Mouse (Mus musculus): ENCODE measurements around the gene Gm20517.
"Not testable (repeated sequence)": the region's sequence is repeated elsewhere in the genome, so short reads cannot be mapped to it uniquely, and the experiment has no call there.

The Gm20517 gene

DNA sequence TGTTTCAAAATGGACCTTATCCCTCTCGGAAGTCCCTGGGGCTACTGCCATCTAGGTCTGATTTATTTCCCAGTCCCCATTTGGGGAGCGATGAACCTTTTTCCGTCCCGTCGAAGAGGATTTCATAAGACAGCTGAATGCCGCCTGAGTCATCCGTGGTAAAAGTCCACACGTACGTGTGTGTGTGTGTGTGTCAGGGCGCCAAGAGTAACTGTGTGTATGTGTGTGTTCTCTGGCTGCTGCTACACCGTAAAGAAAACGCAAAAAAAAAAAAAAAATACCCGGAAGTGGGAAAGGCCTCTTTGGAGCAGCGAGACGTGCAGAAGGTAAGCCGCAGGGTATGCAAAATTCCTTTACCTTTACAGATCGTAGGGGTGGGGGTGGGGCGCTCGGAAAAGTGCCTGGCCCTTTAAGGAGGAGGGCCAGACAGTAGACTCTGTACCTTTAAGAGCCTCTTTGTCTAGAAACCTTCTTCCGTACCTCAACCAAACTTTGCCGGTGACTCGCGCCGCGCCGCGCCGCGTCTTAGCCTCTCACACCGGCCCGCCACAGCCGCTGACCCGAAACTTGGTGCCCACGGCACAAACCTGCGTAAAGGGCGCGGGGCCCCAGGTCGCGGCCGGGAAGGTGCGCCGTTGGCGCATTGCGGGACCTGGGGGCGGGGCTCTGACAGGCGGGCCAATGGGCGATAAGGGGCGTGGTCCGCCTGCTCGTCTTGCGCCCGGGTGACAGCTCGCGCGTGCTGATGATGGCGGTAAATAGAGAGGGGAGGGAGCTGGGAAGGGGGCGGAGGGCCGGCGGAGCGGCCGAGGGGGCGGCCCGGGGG, 17.7 kb downstream of the Gm20517 start:
- DNase-seq: peak; percentile 94

GRCm38 (mm10) chr17:47629717-47630677, 18.6 kb downstream of the Gm20517 start:
- DNase-seq: peak; percentile 41

GRCm38 (mm10) chr17:47630678-47631065, 19.3 kb downstream of the Gm20517 start, which contains the start of gene Usp49:
Gene Usp49, plus strand, starts transcription at chr17:47630690.
- DNase-seq: no peak

GRCm38 (mm10) chr17:47632181-47632840, 20.9 kb downstream of the Gm20517 start:
- no peak for DNase-seq

DNA sequence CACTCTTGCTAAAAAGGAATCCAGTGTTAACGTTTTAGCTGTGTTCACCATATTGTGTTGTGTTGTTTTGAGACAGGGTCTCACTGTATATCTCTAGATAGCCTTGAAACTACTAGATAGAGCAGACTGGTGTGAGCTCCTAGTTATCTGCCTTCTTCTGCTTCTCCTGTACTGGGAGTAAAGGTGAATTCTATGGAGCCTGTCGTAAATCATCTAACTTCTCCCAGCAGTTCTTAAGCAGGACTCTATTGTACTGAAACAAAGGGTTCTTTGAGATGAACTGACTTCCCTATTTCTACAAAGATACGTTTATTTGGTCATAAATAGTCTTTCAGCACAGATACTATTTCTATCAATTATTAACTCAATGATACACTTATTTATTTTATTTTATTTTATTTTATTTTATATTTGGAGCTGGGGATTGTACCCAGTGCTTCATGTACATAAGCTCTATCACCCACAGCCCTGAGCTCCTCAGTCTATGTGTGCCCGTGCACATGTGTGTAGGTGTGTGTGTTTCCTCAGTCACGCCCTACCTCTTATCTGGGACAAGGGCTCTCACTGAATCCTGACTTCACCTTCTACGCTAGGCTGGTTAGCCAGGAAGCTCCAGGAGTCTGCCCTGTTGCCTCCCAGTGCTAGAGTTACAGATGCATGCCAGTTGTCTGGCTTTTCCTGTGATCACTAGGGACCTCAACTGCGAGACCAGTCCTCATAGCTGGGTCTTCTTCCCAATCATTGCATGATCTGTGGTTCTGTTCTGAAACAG, 22.8 kb downstream of the Gm20517 start:
- no peak for DNase-seq

GRCm38 (mm10) chr17:47642992-47643391, 31.6 kb downstream of the Gm20517 start:
- DNase-seq: no peak

GRCm38 (mm10) chr17:47646683-47647082, 35.3 kb downstream of the Gm20517 start:
- DNase-seq: peak; percentile 76

DNA sequence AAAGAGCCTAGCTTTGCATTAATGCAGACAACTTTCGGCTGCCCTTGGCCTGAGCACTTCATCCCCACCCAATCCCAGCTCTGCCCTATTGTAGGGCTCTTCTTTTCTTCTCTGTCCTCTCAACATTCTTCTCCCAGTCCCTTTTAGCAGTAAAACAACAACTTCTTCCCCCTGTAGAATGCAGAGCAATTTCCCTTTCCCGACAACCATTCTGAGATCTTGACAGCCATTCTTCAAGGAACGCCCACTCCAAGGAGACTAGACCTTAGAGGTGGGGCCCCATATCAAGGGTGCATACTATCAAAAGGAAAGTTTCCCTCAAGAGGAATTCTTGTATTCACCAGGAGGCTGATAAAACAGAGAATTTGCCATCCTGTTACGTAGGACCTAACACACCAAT, 37.6 kb downstream of the Gm20517 start:
- no peak for DNase-seq

GRCm38 (mm10) chr17:47651953-47652352, 40.6 kb downstream of the Gm20517 start:
- no peak for DNase-seq

DNA sequence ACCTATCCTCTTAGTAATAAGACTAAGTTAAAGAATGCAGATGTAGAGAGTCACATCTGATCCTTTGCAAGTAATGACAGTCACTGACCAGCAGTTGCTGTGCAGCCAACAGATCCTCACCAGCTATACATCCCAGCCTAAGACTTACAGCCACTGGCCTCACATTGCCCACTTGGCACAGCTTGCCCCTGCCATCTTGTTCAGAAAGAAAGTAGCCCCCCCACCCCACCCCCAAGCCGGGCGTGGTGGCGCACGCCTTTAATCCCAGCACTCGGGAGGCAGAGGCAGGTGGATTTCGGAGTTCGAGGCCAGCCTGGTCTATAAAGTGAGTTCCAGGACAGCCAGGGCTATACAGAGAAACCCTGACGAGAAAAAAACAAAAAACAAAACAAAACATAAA, 43.0 kb downstream of the Gm20517 start:
- DNase-seq: not testable (repeated sequence)

DNA sequence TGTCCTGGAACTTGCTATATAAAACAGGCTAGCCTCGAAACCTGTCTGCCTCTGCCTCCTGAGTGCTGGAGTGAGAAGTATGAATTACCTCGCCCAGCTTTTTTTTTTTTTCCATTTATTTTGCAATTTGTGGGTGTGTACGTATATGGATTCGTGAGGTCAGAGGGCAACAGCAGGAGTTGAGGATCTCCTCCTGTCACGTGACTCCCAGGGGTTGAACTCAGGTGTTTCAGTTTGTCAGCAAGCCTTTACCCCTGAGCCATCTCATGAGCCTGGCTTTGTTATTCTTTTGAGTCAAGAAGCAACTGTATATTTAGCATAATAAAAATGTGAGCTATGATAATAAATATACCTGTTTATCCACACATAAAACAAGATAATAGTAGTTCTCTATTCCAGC, 44.3 kb downstream of the Gm20517 start:
- no peak for DNase-seq

DNA sequence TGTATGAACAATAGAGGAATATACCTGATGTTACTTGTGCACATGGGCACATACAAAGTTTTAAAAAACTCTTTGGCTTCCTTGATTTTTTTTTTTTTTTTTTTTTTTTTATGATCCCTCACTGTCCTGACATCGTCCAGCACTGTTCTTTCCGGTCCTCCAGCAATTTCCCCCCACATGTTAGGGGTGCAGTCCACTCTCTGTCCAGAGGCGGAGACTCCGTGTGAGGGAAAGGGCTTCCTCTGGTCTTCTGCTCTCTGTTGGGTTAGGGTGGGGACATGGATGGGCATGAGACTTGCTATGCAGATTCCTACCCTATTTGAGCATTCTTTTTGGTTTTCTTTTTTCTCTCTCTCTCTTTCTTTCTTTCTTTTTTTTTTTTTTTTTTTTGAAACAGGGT, 46.5 kb downstream of the Gm20517 start:
- no peak for DNase-seq

DNA sequence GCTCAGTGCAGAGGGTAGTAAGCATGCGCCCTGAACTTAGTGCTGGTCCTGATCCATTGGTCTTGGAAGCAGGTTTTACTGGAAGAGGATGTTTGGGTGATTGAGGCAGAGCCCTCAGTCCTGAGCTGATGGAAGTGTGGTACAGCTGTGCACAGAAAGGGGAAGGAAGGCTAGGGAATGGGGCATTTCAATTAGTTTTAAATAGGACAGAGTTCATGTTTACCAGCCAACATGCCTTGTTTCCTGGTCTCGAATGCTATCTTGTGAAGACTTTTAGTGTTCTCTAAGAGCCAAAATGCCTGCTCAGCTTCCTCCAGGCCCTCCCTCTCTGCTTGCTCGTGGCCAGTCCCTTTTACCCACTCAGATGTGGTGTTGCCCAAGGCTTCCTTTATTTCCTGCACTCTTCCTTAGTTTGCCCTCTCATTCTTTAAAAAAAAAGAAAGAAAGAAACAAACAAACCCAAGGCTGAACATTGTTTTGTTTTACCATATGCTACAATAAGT, 47.4 kb downstream of the Gm20517 start:
- DNase-seq: no peak

DNA sequence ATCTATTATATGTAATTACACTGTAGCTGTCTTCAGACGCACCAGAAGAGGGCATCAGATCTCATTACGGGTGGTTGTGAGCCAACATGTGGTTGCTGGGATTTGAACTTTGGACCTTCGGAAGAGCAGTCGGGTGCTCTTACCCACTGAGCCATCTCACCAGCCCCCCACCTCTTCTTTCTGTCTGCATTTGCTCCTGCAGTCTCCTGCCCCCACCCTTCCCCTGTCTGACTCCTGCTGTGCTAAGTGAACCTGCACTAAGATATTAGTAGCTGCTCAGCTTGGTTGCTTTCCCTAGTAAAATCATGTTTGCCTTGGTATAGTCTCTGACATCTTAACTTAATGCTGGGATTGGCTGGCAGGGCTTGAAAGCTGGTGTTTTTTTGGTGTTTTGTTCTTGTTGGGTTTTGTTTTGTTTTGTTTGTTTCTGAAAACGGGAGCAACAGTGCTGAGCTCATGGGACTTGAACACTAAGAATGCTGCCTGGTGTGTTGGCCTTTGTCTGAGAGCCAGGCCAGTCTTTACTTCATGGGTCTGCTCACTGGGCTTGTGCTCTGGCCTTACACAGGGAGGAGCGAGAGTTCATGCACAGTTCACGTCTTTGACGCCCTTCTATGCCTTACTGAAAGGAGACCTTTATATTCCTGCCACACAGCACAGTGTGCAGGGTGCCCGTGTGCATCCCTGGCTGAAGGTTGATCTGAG, 51.8 kb downstream of the Gm20517 start:
- no peak for DNase-seq

- DNase-seq: no peak
Observed at GRCm38 (mm10) chr17:47664474-47664873, 53.1 kb downstream of the Gm20517 start.

DNA sequence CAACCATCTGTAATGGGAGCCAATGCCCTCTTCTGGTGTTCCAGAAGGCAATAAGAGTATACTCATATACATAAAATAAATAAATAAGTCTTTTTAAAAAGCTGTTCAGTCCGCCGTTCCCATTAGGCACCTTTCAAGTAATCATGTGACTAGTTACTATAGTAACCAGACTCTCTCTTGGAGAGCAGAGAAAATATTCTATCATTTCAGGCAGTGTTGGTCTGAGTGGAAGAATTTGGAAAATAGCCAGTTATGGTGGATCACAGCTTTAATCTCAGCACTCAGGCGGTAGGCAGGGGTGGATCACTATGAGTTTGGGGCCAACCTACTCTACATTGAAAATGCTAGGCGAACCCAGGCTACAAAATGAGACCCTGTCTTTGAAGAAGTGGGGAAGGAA, 57.8 kb downstream of the Gm20517 start:
- no peak for DNase-seq

DNA sequence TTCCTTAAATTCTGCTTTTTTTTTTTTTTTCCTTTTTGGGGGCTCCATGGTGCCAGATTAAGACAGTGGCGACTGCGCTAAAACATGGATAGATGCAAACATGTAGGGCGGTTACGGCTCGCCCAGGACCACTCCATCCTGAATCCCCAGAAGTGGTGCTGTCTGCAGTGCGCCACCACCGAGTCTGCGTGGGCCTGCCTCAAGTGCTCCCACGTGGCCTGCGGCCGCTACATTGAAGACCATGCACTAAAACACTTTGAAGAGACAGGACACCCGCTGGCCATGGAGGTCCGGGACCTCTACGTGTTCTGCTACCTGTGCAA, 60.6 kb downstream of the Gm20517 start:
- no peak for DNase-seq

GRCm38 (mm10) chr17:47672311-47673111, 61.1 kb downstream of the Gm20517 start:
- DNase-seq: peak; percentile 64

GRCm38 (mm10) chr17:47676581-47676980, 65.2 kb downstream of the Gm20517 start:
- DNase-seq: peak; percentile 49

GRCm38 (mm10) chr17:47678238-47678637, 66.8 kb downstream of the Gm20517 start:
- DNase-seq: no peak

DNA sequence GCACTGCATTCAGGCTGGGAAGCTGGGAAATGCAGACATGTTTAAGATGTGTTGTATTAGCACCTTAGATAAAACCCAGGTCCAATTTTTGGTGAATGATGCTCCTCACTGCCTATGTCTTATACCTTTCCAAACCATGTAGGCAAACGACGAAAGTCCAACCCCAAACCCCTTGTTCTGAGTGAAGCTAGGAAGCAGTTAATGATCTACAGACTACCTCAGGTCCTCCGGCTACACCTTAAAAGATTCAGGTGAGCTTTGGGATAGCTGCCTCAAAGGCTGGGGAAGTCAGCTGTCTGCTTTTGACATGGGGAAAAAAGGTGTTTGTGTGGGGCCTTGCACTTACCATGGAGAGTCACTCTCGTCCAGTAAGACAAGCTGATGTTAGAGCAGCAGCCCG, 67.3 kb downstream of the Gm20517 start:
- no peak for DNase-seq

Data from kidney, adult 11 months (tissue).